Mouse (Mus musculus) ES-E14 (cell line): ENCODE results near the gene Gm3512. TPM values are rescaled to one million over a fixed set of nuclear protein-coding genes. Genes with fewer than 3 reads are reported as not detected.
"Not testable (repeated sequence)": the region's sequence is repeated elsewhere in the genome, so short reads cannot be mapped to it uniquely, and the experiment has no call there.

Experiments
- DNase-seq: peaks from one replicate; pipeline ENCODE4 v3.0.0-alpha.2; 2013; ENCODE audit warnings: low read depth, low spot score
- H3K27ac ChIP-seq: 2 replicates; pipeline ENCODE4 v1.5.1; 2012; ENCODE audit warnings: low read depth, mild to moderate bottlenecking, low read length, moderate library complexity, mixed read lengths; ENCODE audit not compliant: poor library complexity, insufficient read depth, severe bottlenecking
- H3K36me3 ChIP-seq: 2 replicates; pipeline ENCODE4 v1.6.1; 2012; ENCODE audit warnings: mild to moderate bottlenecking, low read length, moderate library complexity, mixed read lengths; ENCODE audit not compliant: control insufficient read depth, poor library complexity, insufficient read depth, severe bottlenecking
- H3K4me1 ChIP-seq, 2 experiments: fragments of 150-350 bp in 1 of 2; sonication (generic) in 1 of 2; 2 replicates each; pipeline ENCODE4 v1.6.1; 2012; ENCODE audit warnings: low read length in 2 of 2, mild to moderate bottlenecking in 1 of 2, mixed read lengths in 1 of 2; ENCODE audit not compliant: control insufficient read depth in 2 of 2, insufficient read depth in 2 of 2, poor library complexity in 1 of 2
- H3K4me3 ChIP-seq, 2 experiments: fragments of 150-350 bp in 1 of 2; sonication (generic) in 1 of 2; 2 replicates each; pipeline ENCODE4 v1.5.1; 2012; ENCODE audit warnings: low read length in 2 of 2, low read depth in 1 of 2, mild to moderate bottlenecking in 1 of 2, mixed read lengths in 1 of 2; ENCODE audit not compliant: insufficient read depth in 1 of 2, poor library complexity in 1 of 2, severe bottlenecking in 1 of 2
- H3K9ac ChIP-seq: 2 replicates; pipeline ENCODE4 v1.6.1; 2012; ENCODE audit warnings: low read depth, mild to moderate bottlenecking, low read length, mixed read lengths; ENCODE audit not compliant: poor library complexity, insufficient read depth, severe bottlenecking
- H3K9me3 ChIP-seq: fragments of 150-350 bp; sonication (generic); 2 replicates; pipeline ENCODE4 v1.6.1; 2012; ENCODE audit warnings: low read depth, mild to moderate bottlenecking, low read length; ENCODE audit not compliant: control insufficient read depth, insufficient read depth
- in situ Hi-C, 2 experiments: fragments of 600-800 bp; cut with MboI; formaldehyde crosslinking; loops; one replicate each; pipeline ENCODE4 v1.15.1; 2025; ENCODE audit warnings: low sequenced_read_pairs in 2 of 2, inconsistent platforms in 1 of 2; ENCODE audit not compliant: unreplicated experiment in 2 of 2
- total RNA-seq: library from RNA; depleted of rRNA; stranded (reverse); fragments of 300-350 nt; gene quantifications from 2 replicates; pipeline ENCODE4 v1.2.3, GENCODE M21; 2012; rRNA removed

Gene Gm3512
- 1.7 and 1.9 TPM in 2 replicates for total RNA-seq

- H3K9me3 ChIP-seq, DNase-seq, in situ Hi-C loops, H3K4me3 ChIP-seq, H3K4me1 ChIP-seq, H3K9ac ChIP-seq, H3K36me3 ChIP-seq, H3K27ac ChIP-seq: not testable (repeated sequence)
Measured at GRCm38 (mm10) chr14:7174483-7174971, at the start of gene Gm3512. TSS of gene Gm3512 (minus strand) at chr14:7174533.

- H3K9me3 ChIP-seq, H3K4me3 ChIP-seq, H3K4me1 ChIP-seq, in situ Hi-C loops, H3K27ac ChIP-seq, DNase-seq, H3K9ac ChIP-seq, H3K36me3 ChIP-seq: not testable (repeated sequence)
Measured at GRCm38 (mm10) chr14:7200070-7200469, 25.7 kb upstream of the Gm3512 start.

GRCm38 (mm10) chr14:7194440-7194839, 20.1 kb upstream of the Gm3512 start, which contains the start of gene Gm16434:
TSS of gene Gm16434 (minus strand) at chr14:7194540.
- DNase-seq, result not testable (repeated sequence)

GRCm38 (mm10) chr14:7125312-7125711, 49.0 kb downstream of the Gm3512 start, which contains the start of gene Gm6676:
TSS of gene Gm6676 (minus strand) at chr14:7125412.
- H3K9me3 ChIP-seq, DNase-seq, H3K9ac ChIP-seq, H3K27ac ChIP-seq, in situ Hi-C loops, H3K4me1 ChIP-seq, H3K36me3 ChIP-seq, H3K4me3 ChIP-seq: not testable (repeated sequence)

More at GRCm38 (mm10) chr14:7194440-7194839, 20.1 kb upstream of the Gm3512 start, which contains the start of gene Gm16434:
- in situ Hi-C loops, H3K36me3 ChIP-seq, H3K27ac ChIP-seq, H3K4me1 ChIP-seq, H3K4me3 ChIP-seq, H3K9me3 ChIP-seq, H3K9ac ChIP-seq: not testable (repeated sequence)

GRCm38 (mm10) chr14:7105124-7105802, 69.1 kb downstream of the Gm3512 start:
- in situ Hi-C loops, H3K4me1 ChIP-seq, H3K36me3 ChIP-seq, H3K9me3 ChIP-seq: not testable (repeated sequence)
- peak; percentile 7 for DNase-seq
- peak overlapping the region; percentile 56 to 69 for H3K4me3 ChIP-seq
- H3K9ac ChIP-seq, result peak overlapping the region; percentile 68
- peak overlapping the region; percentile 75; the same call in 1 of the 2 replicates for H3K27ac ChIP-seq

Other genes starting within 250 kb of the Gm3512 start
- not detected in 2 replicates for gene Gm6356, start 200.7 kb downstream of the Gm3512 start, total RNA-seq
- 1.5 and 3.9 TPM in 2 replicates for gene Gm10406, start 147.1 kb downstream of the Gm3512 start, total RNA-seq
- not detected in 2 replicates for gene Gm3685, start 129.6 kb downstream of the Gm3512 start, total RNA-seq
- 1.0 and 1.7 TPM in 2 replicates for gene Gm3696, start 73.9 kb downstream of the Gm3512 start, total RNA-seq
- gene Gm6676, start 49.1 kb downstream of the Gm3512 start, total RNA-seq, result not detected in 2 replicates
- not detected in 2 replicates for gene Gm16434, start 20.0 kb upstream of the Gm3512 start, total RNA-seq
- not detected in 2 replicates for gene Gm3727, start 90.2 kb upstream of the Gm3512 start, total RNA-seq
- gene Gm3739, start 140.5 kb upstream of the Gm3512 start, total RNA-seq, result 1.8 and 2.3 TPM in 2 replicates
- not detected in 2 replicates for gene Gm5797, start 157.9 kb upstream of the Gm3512 start, total RNA-seq
- gene Gm8374, start 190.6 kb upstream of the Gm3512 start, total RNA-seq, result not detected in 2 replicates